Mouse (Mus musculus) lung, embryonic 14.5 days (tissue): ENCODE measurements around the gene Fgf13. TPM values are rescaled to one million over a fixed set of nuclear protein-coding genes. Genes with fewer than 3 reads are reported as not detected.

Experiments
- ATAC-seq: fragments of 200-750 bp; cut with Nextera tagmentation; 2 replicates; pipeline ENCODE4 v1.8.0; 2017; ENCODE audit warnings: mild to moderate bottlenecking, moderate TSS enrichment, moderate library complexity; ENCODE audit not compliant: insufficient read depth
- DNase-seq: peaks from one replicate; pipeline ENCODE4 v3.0.0-alpha.2; 2015
- H3K27ac ChIP-seq: fragments of 300-500 bp; sonication (generic); 2 replicates; pipeline ENCODE4 v1.5.1; 2014; ENCODE audit warnings: low read depth, mild to moderate bottlenecking, moderate library complexity
- H3K27me3 ChIP-seq: fragments of 300-500 bp; sonication (generic); 2 replicates; pipeline ENCODE4 v1.6.1; 2014; ENCODE audit warnings: low read length, control low read depth; ENCODE audit not compliant: insufficient read depth
- H3K36me3 ChIP-seq: fragments of 300-500 bp; sonication (generic); 2 replicates; pipeline ENCODE4 v1.6.1; 2014; ENCODE audit warnings: control low read depth; ENCODE audit not compliant: insufficient read depth
- H3K4me1 ChIP-seq: fragments of 300-500 bp; sonication (generic); 2 replicates; pipeline ENCODE4 v1.6.1; 2014; ENCODE audit warnings: antibody characterized with exemption, control low read depth; ENCODE audit not compliant: insufficient read depth
- H3K4me2 ChIP-seq: fragments of 300-500 bp; sonication (generic); 2 replicates; pipeline ENCODE4 v1.6.1; 2014; ENCODE audit warnings: mild to moderate bottlenecking
- H3K4me3 ChIP-seq: fragments of 300-500 bp; sonication (generic); 2 replicates; pipeline ENCODE4 v1.5.1; 2014; ENCODE audit warnings: low read depth, low read length
- H3K9ac ChIP-seq: fragments of 300-500 bp; sonication (generic); 2 replicates; pipeline ENCODE4 v1.6.1; 2014
- H3K9me3 ChIP-seq: fragments of 300-500 bp; sonication (generic); 2 replicates; pipeline ENCODE4 v1.6.1; 2016; ENCODE audit warnings: low read depth, low read length, control low read depth
- CTCF ChIP-seq: IDR thresholded peaks from 2 replicates; pipeline ENCODE4 v1.5.1; 2016; ENCODE audit warnings: antibody characterized with exemption, low read depth
- WGBS: fragments of 180-500 bp; shearing (Covaris S2); extraction: QIAGEN DNeasy Blood & Tissue Kit; methylation state at CpG from one replicate; pipeline ENCODE4 v1.1.7; 2014; 5-methylcytosine and 5-hydroxymethylcytosine counted together
- polyA plus RNA-seq: library from polyadenylated mRNA; unstranded; fragments of >200 nt; fragmentation: Nextera tagmentation; extraction: Ambion mirVana; gene quantifications from 2 replicates; pipeline ENCODE4 v1.2.1, GENCODE M21; 2014

The Fgf13 gene
- 3.0 and 4.8 TPM in 2 replicates for polyA plus RNA-seq

DNA sequence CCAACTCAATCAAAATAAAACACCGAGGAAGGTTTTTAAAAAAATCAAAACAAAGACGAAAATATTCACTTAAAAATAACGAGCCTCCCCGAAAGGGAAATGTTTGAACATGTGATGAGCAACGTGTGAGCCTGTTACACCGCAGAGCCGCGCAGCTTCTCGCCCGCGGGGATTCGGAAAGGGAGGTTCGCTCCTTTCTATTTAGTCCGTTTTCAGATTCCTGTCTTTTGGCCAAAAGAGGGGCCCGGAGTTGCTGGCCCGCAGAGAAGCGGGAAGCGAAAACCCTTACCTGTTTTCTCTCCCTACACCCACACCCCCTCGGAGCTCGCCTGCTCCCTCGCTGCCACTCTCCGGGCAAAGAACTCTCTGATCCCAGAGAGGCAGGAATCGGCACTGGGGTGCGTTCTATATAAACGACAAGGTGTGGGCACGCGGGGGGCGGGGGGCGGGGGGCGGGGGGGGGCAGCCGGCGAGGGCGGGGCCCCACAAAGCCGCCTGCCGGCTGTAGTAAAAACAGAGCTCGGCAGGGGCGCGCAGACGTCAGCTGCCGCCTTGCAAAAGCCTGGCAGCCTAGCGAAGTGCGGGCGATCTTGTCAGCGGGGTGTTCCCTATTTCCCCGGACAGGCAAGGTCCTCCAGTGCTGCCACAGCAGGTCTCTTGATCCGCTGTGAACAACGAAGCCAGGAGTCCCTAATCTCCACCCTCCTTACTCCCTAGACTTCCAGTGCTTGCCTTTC, at the start of gene Fgf13:
TSS of gene Fgf13 (minus strand) at position 377 of the 737 bp plus-strand sequence.
- H3K27me3 ChIP-seq: 0 out of 2 replicates have a peak, but pooled peaks cover 3% of the 10 kb centered on the region
- 9% methylated on average over 37 of the region's 47 CpGs for WGBS
- ATAC-seq (peak; percentile 60), DNase-seq (peak; percentile 48)
- no peaks in the 10 kb centered on the region for H3K36me3 ChIP-seq
- peak within 1 kb of the TSS; percentile 65 for H3K4me2 ChIP-seq
- no peaks in the 10 kb centered on the region for H3K9me3 ChIP-seq
- H3K27ac ChIP-seq: no peak within 1 kb of the TSS
- 0 out of 2 replicates have a peak, but pooled peaks have one; percentile 2 for TF ChIP-seq CTCF
- peak within 1 kb of the TSS; percentile 34; the same call in 1 of the 2 replicates for H3K9ac ChIP-seq
- peak within 1 kb of the TSS; percentile 40 for H3K4me3 ChIP-seq
- no peaks in the 10 kb centered on the region for H3K4me1 ChIP-seq

DNA sequence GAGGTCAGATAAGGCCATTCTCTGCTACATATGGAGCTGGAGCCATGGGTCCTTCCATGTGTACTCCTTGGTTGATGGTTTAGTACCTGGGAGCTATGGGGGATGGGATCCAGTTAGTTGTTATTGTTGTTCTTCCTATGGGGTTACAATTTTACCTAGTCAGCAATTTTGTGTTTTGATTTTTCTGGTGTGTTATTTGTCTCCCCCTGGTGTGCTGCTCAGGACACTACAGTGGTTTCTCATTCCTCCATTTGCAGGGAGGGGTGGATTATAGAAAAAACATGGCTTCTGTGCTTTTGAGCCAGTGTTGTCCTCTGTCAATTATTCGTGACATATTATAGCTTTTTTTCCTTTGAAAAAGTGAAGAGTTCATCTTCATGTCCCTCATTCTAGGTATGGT, 38.7 kb upstream of the Fgf13 start:
- Histone ChIP-seq H3K27ac (no peak overlapping the region), H3K36me3 (no peaks in the 10 kb centered on the region), H3K4me1 (no peaks in the 10 kb centered on the region), H3K4me2 (no peak overlapping the region), H3K9me3 (no peaks in the 10 kb centered on the region), H3K9ac (no peak overlapping the region), H3K4me3 (no peak overlapping the region), H3K27me3 (no peaks in the 10 kb centered on the region)
- ATAC-seq: no peak
- TF ChIP-seq CTCF: no peak
- WGBS: 58% methylated on average over 1 of the region's 1 CpGs
- no peak for DNase-seq

DNA sequence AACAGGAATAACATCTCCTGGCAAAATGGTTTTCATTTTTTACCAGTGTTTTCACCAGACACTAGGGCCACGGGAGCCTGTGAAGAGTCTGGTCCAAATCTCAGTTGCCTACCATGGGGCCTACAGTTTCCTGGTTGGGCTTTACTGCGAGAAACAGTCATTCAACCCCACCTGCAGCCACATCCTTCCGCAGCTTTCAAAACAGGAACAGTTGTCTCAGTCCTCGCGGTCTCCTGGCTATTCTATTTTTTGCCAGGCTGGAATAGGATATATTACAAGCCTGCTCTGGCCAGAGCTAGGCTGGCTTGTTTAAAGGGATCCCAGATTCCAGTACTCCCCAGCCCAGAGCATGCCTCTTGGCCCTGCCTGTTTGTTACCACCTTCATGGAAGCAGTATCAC, 21.2 kb upstream of the Fgf13 start:
- TF ChIP-seq CTCF: no peak
- H3K36me3 ChIP-seq: no peaks in the 10 kb centered on the region
- no peaks in the 10 kb centered on the region for H3K27me3 ChIP-seq
- ATAC-seq: no peak
- no peak overlapping the region for H3K9ac ChIP-seq
- 35% methylated on average over 5 of the region's 5 CpGs for WGBS
- no peak for DNase-seq
- H3K27ac ChIP-seq: no peak overlapping the region
- no peaks in the 10 kb centered on the region for H3K9me3 ChIP-seq
- no peak overlapping the region for H3K4me2 ChIP-seq
- H3K4me3 ChIP-seq: no peak overlapping the region
- H3K4me1 ChIP-seq: no peaks in the 10 kb centered on the region

DNA sequence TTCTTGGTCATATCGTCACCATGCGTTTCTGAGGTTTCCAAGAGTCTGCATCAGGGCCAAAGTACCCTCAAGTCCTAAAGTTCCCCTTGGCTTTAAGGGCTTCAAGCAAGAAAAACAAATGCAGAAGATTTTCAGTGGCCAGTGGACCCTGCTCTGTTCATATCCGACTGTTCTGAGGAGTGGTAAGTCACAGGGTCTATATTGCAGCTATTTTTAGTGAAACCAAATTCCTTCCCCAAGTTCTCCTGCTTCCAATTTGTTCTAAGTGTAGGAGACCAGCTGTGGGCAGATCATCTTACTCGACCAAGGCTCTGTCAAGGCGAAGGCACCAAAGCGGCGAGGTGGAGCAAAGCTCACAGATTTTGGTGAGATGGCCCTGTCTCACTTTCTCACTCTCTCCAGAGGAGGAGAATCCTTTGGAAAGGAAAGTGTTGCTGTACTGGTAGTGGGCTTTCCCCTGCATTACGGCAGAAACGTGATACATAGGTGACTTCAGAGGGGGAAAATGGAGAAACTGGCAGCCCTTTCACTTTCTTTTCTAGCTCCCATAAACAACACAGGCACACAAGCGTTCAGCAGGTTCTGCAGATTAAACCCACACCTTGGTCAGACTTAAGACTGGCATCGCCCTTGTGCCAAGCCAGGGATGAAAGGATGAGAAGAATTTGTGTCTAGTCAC, 17.8 kb upstream of the Fgf13 start:
- no peak for DNase-seq
- no peak overlapping the region for H3K9ac ChIP-seq
- no peak for ATAC-seq

DNA sequence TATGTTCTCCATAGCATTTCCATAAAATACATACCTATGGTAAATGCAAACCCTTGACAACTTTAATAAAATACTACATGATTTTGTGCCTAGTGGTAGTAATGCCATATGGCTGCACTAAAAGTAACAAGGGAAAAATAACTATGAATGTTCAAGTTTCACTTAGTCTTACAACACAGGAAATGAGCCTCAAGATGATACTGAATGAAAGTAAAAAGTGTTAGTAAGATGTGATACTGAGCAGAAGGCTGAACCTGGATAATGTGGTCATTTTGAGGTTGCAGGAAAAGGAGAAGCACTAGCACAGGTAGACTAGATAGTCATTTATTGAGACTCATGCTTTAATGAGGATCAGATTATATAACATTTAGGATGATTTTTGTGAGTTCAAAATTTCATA, 16.2 kb upstream of the Fgf13 start:
- no peak overlapping the region for H3K4me2 ChIP-seq
- ATAC-seq (no peak), DNase-seq (no peak)
- H3K4me3 ChIP-seq: no peak overlapping the region
- TF ChIP-seq CTCF: no peak
- H3K9me3 ChIP-seq: no peaks in the 10 kb centered on the region
- H3K9ac ChIP-seq: no peak overlapping the region
- H3K36me3 ChIP-seq: no peaks in the 10 kb centered on the region
- H3K27ac ChIP-seq: no peak overlapping the region
- no peaks in the 10 kb centered on the region for H3K4me1 ChIP-seq
- H3K27me3 ChIP-seq: no peaks in the 10 kb centered on the region

More for the DNA sequence above, 17.8 kb upstream of the Fgf13 start:
- no peaks in the 10 kb centered on the region for H3K27me3 ChIP-seq
- TF ChIP-seq CTCF: no peak
- no peaks in the 10 kb centered on the region for H3K9me3 ChIP-seq
- 68% methylated on average over 11 of the region's 11 CpGs for whole genome bisulfite sequencing
- no peaks in the 10 kb centered on the region for H3K4me1 ChIP-seq
- no peak overlapping the region for H3K27ac ChIP-seq
- H3K4me3 ChIP-seq: no peak overlapping the region
- no peaks in the 10 kb centered on the region for H3K36me3 ChIP-seq
- no peak overlapping the region for H3K4me2 ChIP-seq

DNA sequence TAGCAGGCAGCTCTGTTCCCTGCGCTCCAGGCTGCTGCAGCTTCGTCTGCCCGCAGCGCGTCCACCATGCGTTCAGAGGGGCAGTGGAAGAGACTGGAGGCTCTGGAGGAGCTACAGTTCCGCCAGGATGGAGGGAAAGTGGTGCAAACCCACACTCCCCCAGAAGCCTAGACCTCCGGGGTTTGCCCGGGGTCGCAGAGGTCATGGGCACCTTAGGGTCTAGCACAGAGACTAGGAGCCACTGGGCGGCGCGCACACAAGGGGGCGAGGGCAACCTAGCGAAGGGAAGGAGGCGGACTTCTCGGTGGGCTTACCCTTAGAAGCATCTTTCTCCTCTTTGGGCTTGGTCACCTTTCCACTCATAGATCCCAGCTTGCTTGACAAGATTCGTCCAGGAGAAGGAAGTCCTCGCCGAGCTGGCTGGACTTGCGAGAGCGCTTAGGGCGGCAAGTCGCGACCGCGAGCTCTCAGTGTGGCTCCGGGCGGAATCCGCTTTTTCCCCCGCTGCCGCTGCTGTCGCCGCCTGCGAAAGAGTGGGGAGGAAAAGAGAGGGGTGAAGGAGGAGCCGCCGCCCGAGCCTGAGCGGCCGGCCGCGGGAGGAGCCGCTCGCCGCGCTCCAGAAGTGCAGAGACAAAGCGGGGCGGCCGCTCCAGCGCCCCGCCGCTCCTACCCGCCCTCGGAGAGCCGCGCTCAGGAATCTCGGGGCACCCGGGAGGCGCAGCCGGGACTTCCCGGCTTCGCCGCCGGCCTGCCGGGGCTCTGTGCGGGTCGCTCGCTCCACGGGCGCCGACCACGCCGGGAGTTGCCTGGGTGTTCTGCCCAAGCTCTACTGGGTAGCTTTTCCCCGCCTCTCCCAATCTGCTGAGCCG, 811 bp downstream of the Fgf13 start:
- H3K27me3 ChIP-seq: 0 out of 2 replicates have a peak, but pooled peaks cover 3% of the 10 kb centered on the region
- peak overlapping the region; percentile 34; the same call in 1 of the 2 replicates for H3K9ac ChIP-seq
- H3K4me2 ChIP-seq: peak overlapping the region; percentile 65
- no peaks in the 10 kb centered on the region for H3K9me3 ChIP-seq
- WGBS: 16% methylated on average over 54 of the region's 75 CpGs
- H3K4me1 ChIP-seq: no peaks in the 10 kb centered on the region
- H3K4me3 ChIP-seq: peak overlapping the region; percentile 40
- ATAC-seq: peak; percentile 79
- TF ChIP-seq CTCF: no peak
- peak; percentile 60 for DNase-seq
- H3K36me3 ChIP-seq: no peaks in the 10 kb centered on the region
- H3K27ac ChIP-seq: no peak overlapping the region
